Mouse (Mus musculus) limb, embryonic 15.5 days (tissue): Measurements from ENCODE around the gene Arnt2. TPM values are rescaled to one million over a fixed set of nuclear protein-coding genes. Genes with fewer than 3 reads are reported as not detected.

Experiments used
- ATAC-seq: fragments of 200-750 bp; cut with Nextera tagmentation; 2 replicates; pipeline ENCODE4 v1.8.0; 2017; ENCODE audit warnings: low read depth, moderate TSS enrichment; ENCODE audit not compliant: insufficient number of reproducible peaks, low FRiP score, low TSS enrichment
- H3K27ac ChIP-seq: fragments of 300-500 bp; sonication (generic); 2 replicates; pipeline ENCODE4 v1.5.1; 2015; ENCODE audit warnings: moderate library complexity, mild to moderate bottlenecking, inconsistent platforms
- H3K27me3 ChIP-seq: fragments of 300-500 bp; sonication (generic); 2 replicates; pipeline ENCODE4 v1.6.1; 2015; ENCODE audit warnings: inconsistent platforms
- H3K36me3 ChIP-seq: fragments of 300-500 bp; sonication (generic); 2 replicates; pipeline ENCODE4 v1.6.1; 2015; ENCODE audit warnings: inconsistent platforms
- H3K4me1 ChIP-seq: fragments of 300-500 bp; sonication (generic); 2 replicates; pipeline ENCODE4 v1.6.1; 2015; ENCODE audit warnings: inconsistent platforms
- H3K4me2 ChIP-seq: fragments of 300-500 bp; sonication (generic); 2 replicates; pipeline ENCODE4 v1.6.1; 2015; ENCODE audit warnings: mild to moderate bottlenecking, inconsistent platforms
- H3K4me3 ChIP-seq: fragments of 300-500 bp; sonication (generic); 2 replicates; pipeline ENCODE4 v1.5.1; 2015; ENCODE audit warnings: mild to moderate bottlenecking, inconsistent platforms
- H3K9ac ChIP-seq: fragments of 300-500 bp; sonication (generic); 2 replicates; pipeline ENCODE4 v1.6.1; 2015; ENCODE audit warnings: inconsistent platforms
- H3K9me3 ChIP-seq: fragments of 300-500 bp; sonication (generic); 2 replicates; pipeline ENCODE4 v1.6.1; 2016; ENCODE audit warnings: inconsistent platforms
- WGBS: fragments of 180-500 bp; shearing (Covaris S2); methylation state at CpG from one replicate; pipeline ENCODE4 v1.1.7; 2015; 5-methylcytosine and 5-hydroxymethylcytosine counted together
- polyA plus RNA-seq: library from polyadenylated mRNA; unstranded; fragments of >200 nt; fragmentation: Nextera tagmentation; extraction: Ambion mirVana; gene quantifications from 2 replicates; pipeline ENCODE4 v1.2.1, GENCODE M21; 2015

Arnt2 gene
- polyA plus RNA-seq, 1 experiment from 2014 or later = 7.3 TPM

DNA sequence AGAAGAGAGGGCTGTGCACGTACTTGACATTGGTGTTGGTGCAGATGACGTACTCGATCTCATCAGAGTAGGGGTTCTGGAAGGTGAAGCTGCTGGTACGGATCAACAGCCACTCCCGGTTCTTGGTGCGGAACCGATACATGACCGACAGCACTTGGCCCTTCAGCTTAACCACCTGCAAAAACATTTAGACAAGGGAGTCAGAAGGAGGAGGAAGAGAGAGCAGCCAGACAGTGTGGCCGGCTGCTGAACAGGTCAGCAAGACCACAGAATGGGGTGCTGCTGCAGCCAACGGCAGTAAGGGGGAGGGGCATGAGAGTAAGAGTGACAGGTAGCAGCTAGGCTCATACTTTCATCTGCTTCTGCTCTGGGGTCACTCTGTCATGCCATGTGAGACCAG, 134.7 kb downstream of the Arnt2 start:
- no peak overlapping the region for H3K4me3 ChIP-seq
- no peak for ATAC-seq
- H3K4me2 ChIP-seq = no peak overlapping the region
- 0 out of 2 replicates have a peak, but pooled peaks cover 4% of the 10 kb centered on the region for H3K4me1 ChIP-seq
- peaks cover 12% of the 10 kb centered on the region; the same call in 1 of the 2 replicates for H3K36me3 ChIP-seq
- H3K27me3 ChIP-seq = no peaks in the 10 kb centered on the region
- H3K9me3 ChIP-seq = no peaks in the 10 kb centered on the region
- WGBS = 76% methylated on average over 10 of the region's 10 CpGs
- H3K27ac ChIP-seq = no peak overlapping the region
- H3K9ac ChIP-seq = no peak overlapping the region

DNA sequence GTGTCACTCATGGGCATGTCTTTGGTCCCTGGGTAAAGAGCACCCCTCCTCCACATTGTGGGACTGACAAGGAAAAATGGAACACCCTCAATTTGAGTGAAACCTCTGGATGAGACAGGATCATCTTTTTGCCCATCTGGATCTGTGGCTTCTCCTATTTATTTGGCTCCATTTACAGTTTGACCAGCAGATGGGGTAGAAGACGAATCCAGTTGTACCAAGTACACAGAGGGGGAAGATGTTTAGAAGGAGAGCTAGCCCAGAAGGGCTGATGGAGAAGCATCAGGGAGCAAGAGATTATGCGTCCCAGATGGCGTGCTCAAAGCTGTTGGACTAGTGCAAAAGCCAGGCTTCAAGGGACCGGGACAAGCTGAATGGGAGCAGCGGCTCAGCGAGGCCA, 136.0 kb downstream of the Arnt2 start:
- Histone ChIP-seq H3K27ac (no peak overlapping the region), H3K9ac (no peak overlapping the region), H3K4me3 (no peak overlapping the region), H3K4me1 (0 out of 2 replicates have a peak, but pooled peaks cover 4% of the 10 kb centered on the region), H3K36me3 (peaks cover 14% of the 10 kb centered on the region; the same call in 1 of the 2 replicates), H3K4me2 (no peak overlapping the region), H3K27me3 (no peaks in the 10 kb centered on the region), H3K9me3 (no peaks in the 10 kb centered on the region)
- ATAC-seq = no peak
- WGBS = 85% methylated on average over 6 of the region's 6 CpGs

- Histone ChIP-seq H3K27ac (no peak overlapping the region), H3K9me3 (no peaks in the 10 kb centered on the region), H3K27me3 (no peaks in the 10 kb centered on the region), H3K4me1 (0 out of 2 replicates have a peak, but pooled peaks cover 4% of the 10 kb centered on the region), H3K4me3 (no peak overlapping the region), H3K9ac (no peak overlapping the region), H3K4me2 (no peak overlapping the region), H3K36me3 (peaks cover 17% of the 10 kb centered on the region; the same call in 1 of the 2 replicates)
- ATAC-seq = no peak
- 24% methylated on average over 7 of the region's 7 CpGs for WGBS
Measured at GRCm38 (mm10) chr7:84272206-84272818, 137.7 kb downstream of the Arnt2 start.

DNA sequence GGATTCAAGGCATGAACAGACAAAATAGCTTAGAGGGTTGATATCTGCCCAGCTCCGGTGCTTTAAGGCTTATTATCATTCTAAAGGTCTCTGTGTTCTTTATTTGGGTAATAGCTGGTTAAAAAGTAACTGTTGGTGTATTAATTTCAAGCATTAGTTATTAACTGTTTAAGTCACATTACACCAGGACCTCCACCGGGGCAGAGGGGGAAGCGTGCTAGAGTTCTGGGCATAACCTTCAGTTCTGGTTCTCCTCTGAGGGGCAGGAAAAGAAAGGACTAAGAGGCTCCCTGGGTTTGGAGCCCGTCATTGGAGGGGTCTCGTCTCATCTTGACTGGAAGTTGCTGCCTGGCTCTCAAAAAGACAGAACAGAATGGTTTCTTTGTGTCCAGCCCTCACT, 138.5 kb downstream of the Arnt2 start:
- H3K9ac ChIP-seq = no peak overlapping the region
- WGBS = 86% methylated on average over 5 of the region's 5 CpGs
- H3K9me3 ChIP-seq = no peaks in the 10 kb centered on the region
- no peak overlapping the region for H3K4me2 ChIP-seq
- 0 out of 2 replicates have a peak, but pooled peaks cover 4% of the 10 kb centered on the region for H3K4me1 ChIP-seq
- no peak overlapping the region for H3K27ac ChIP-seq
- no peaks in the 10 kb centered on the region for H3K27me3 ChIP-seq
- H3K4me3 ChIP-seq = no peak overlapping the region
- ATAC-seq = no peak
- H3K36me3 ChIP-seq = peaks cover 18% of the 10 kb centered on the region; the same call in 1 of the 2 replicates

DNA sequence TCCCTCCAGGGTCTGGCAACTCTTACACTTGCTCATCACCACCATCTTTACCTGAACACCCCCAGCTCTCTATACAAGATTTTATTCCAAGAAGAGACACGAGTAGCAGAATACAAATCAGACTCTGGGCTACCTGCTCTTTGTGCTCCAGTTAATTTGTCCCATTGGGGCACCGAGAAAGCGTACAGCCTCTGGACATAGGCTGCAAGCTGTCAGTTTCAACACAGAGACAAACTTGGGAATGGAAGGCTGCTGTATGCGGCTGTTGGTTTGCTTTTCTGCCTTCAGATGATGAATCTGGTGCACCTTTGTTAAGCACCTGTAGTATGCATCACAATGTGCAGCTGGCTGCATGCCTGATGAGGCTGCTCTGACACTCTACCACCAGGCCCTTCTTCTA, 146.5 kb downstream of the Arnt2 start:
- Histone ChIP-seq H3K4me1 (no peaks in the 10 kb centered on the region), H3K27ac (no peak overlapping the region), H3K9me3 (no peaks in the 10 kb centered on the region), H3K4me2 (no peak overlapping the region), H3K4me3 (no peak overlapping the region), H3K9ac (no peak overlapping the region), H3K27me3 (no peaks in the 10 kb centered on the region), H3K36me3 (peaks cover 37% of the 10 kb centered on the region)
- no peak for ATAC-seq
- 86% methylated on average over 4 of the region's 4 CpGs for WGBS

GRCm38 (mm10) chr7:84261341-84261740, 148.6 kb downstream of the Arnt2 start:
- ATAC-seq = no peak
- Histone ChIP-seq H3K36me3 (peaks cover 35% of the 10 kb centered on the region), H3K4me2 (no peak overlapping the region), H3K27ac (no peak overlapping the region), H3K4me1 (no peaks in the 10 kb centered on the region), H3K27me3 (no peaks in the 10 kb centered on the region), H3K4me3 (no peak overlapping the region), H3K9ac (no peak overlapping the region), H3K9me3 (no peaks in the 10 kb centered on the region)
- 79% methylated on average over 6 of the region's 6 CpGs for WGBS

DNA sequence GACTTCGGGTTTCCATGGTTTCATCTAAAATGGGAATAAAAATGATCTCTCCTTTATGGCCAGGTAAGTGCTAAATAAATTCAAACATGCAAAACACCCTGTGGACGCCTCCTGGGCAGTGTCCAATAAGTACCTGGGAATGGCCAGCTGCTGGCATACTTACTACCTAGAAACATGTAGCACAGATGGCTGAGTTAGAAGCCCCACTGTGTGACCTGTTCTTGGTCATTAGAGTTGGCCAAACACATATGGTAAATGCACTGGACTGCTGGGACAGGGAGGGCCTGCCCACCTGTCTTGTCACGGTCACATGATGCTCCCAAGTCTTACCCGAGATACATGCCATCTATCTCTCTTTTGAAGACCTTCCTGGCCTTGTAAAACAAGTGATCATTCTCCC, 149.6 kb downstream of the Arnt2 start:
- WGBS = 78% methylated on average over 4 of the region's 4 CpGs
- Histone ChIP-seq H3K9me3 (no peaks in the 10 kb centered on the region), H3K4me1 (no peaks in the 10 kb centered on the region), H3K4me3 (no peak overlapping the region), H3K36me3 (peaks cover 27% of the 10 kb centered on the region), H3K4me2 (no peak overlapping the region), H3K9ac (no peak overlapping the region), H3K27me3 (no peaks in the 10 kb centered on the region), H3K27ac (no peak overlapping the region)
- no peak for ATAC-seq

GRCm38 (mm10) chr7:84259309-84259985, 150.5 kb downstream of the Arnt2 start:
- Histone ChIP-seq H3K36me3 (peaks cover 27% of the 10 kb centered on the region), H3K9me3 (no peaks in the 10 kb centered on the region), H3K27ac (no peak overlapping the region), H3K4me1 (no peaks in the 10 kb centered on the region), H3K4me2 (no peak overlapping the region), H3K4me3 (no peak overlapping the region), H3K9ac (no peak overlapping the region), H3K27me3 (no peaks in the 10 kb centered on the region)
- ATAC-seq = no peak
- WGBS = 86% methylated on average over 4 of the region's 4 CpGs

GRCm38 (mm10) chr7:84256661-84257060, 153.3 kb downstream of the Arnt2 start:
- H3K27me3 ChIP-seq = no peaks in the 10 kb centered on the region
- WGBS = 89% methylated on average over 3 of the region's 3 CpGs
- no peak overlapping the region for H3K27ac ChIP-seq
- H3K36me3 ChIP-seq = peaks cover 11% of the 10 kb centered on the region
- H3K9me3 ChIP-seq = no peaks in the 10 kb centered on the region
- no peak overlapping the region for H3K9ac ChIP-seq
- H3K4me2 ChIP-seq = no peak overlapping the region
- H3K4me3 ChIP-seq = no peak overlapping the region
- no peaks in the 10 kb centered on the region for H3K4me1 ChIP-seq
- ATAC-seq = no peak

GRCm38 (mm10) chr7:84256245-84256644, 153.7 kb downstream of the Arnt2 start:
- H3K4me2 ChIP-seq = no peak overlapping the region
- H3K4me3 ChIP-seq = no peak overlapping the region
- ATAC-seq = no peak
- no peaks in the 10 kb centered on the region for H3K4me1 ChIP-seq
- H3K27me3 ChIP-seq = no peaks in the 10 kb centered on the region
- 68% methylated on average over 1 of the region's 1 CpGs for WGBS
- H3K36me3 ChIP-seq = peaks cover 8% of the 10 kb centered on the region
- no peaks in the 10 kb centered on the region for H3K9me3 ChIP-seq
- H3K9ac ChIP-seq = no peak overlapping the region
- H3K27ac ChIP-seq = no peak overlapping the region

DNA sequence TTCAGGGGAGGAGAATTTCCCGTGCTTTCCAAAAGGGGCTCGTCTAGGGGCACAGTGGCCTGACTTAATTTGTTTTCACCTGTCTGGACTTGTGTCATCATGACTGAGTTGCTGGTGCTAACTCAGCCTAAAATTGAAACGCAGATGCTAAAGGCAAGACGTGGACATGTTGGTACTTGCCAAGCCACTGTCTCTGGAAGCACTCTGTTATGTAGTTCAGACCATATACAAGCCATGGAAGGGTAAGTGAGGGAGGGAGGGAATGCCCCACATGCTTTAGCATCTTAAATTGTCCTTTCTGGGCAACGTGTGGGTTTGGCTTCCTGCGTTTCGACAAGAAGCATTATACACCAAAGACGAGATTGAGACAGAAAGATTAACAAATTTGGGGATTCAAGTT, 155.1 kb downstream of the Arnt2 start:
- Histone ChIP-seq H3K4me3 (no peak overlapping the region), H3K27me3 (no peaks in the 10 kb centered on the region), H3K36me3 (peaks cover 3% of the 10 kb centered on the region; the same call in 1 of the 2 replicates), H3K4me1 (no peaks in the 10 kb centered on the region), H3K9me3 (no peaks in the 10 kb centered on the region), H3K9ac (no peak overlapping the region), H3K4me2 (no peak overlapping the region), H3K27ac (no peak overlapping the region)
- 65% methylated on average over 8 of the region's 8 CpGs for WGBS
- ATAC-seq = no peak

GRCm38 (mm10) chr7:84254311-84254710, 155.7 kb downstream of the Arnt2 start:
- Histone ChIP-seq H3K36me3 (peaks cover 3% of the 10 kb centered on the region; the same call in 1 of the 2 replicates), H3K4me2 (no peak overlapping the region), H3K27me3 (no peaks in the 10 kb centered on the region), H3K4me3 (no peak overlapping the region), H3K4me1 (no peaks in the 10 kb centered on the region), H3K9ac (no peak overlapping the region), H3K27ac (no peak overlapping the region), H3K9me3 (no peaks in the 10 kb centered on the region)
- WGBS = 60% methylated on average over 3 of the region's 3 CpGs
- no peak for ATAC-seq
